Mouse (Mus musculus) embryonic fibroblast, embryonic 13.5 days (primary cell): ENCODE measurements around the gene Limk2.

Experiments used
- CTCF ChIP-seq: IDR thresholded peaks from 2 replicates; pipeline ENCODE4 v1.5.1; 2011; ENCODE audit warnings: mild to moderate bottlenecking, control low read depth, low read length, moderate library complexity, borderline replicate concordance; ENCODE audit not compliant: insufficient read depth
- POLR2A ChIP-seq: IDR thresholded peaks from 2 replicates; pipeline ENCODE4 v1.6.1; 2011; ENCODE audit warnings: low read depth, mild to moderate bottlenecking, control low read depth, low read length, moderate library complexity

DNA sequence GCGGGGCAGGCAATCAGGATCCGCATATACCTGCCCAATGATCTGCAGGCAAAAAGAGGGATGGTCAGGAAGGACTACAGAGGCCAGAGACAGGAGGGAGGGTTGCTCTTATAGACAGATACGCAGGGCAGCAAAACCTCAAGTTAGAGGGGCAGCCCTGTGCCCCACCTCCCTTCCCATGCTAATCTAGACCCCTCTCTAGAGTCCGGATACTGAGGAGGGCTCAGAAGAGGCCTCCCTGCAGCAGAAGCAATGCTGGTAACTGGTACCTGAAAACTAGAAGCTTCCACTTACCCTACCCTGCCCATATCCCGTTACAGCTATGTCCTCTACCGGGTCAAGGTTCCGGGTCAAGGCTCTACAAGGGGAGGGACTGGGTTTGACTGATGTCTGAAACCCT, 62.6 kb downstream of the Limk2 start:
- TF ChIP-seq POLR2A: no peak
- no peak for TF ChIP-seq CTCF
